Mouse (Mus musculus) testis, postnatal 10 days (tissue): Measurements from ENCODE around the gene H2al1f.
"Not testable (repeated sequence)": the region's sequence is repeated elsewhere in the genome, so short reads cannot be mapped to it uniquely, and the experiment has no call there.

Experiments
- DNase-seq: peaks from one replicate; pipeline ENCODE4 v3.0.0; 2021; ENCODE audit warnings: low spot score

H2al1f gene

GRCm38 (mm10) chrX:11314858-11315257 is at the start of gene H2al1f:
Gene H2al1f (plus strand): TSS chrX:11315158.
- DNase-seq: not testable (repeated sequence)

GRCm38 (mm10) chrX:11267791-11268190 is 47.2 kb upstream of the H2al1f start:
- no peak for DNase-seq

- no peak for DNase-seq
Measured at GRCm38 (mm10) chrX:11269074-11269473, 45.9 kb upstream of the H2al1f start.

GRCm38 (mm10) chrX:11273190-11273589 is 41.8 kb upstream of the H2al1f start:
- DNase-seq: no peak

- no peak for DNase-seq
Measured at GRCm38 (mm10) chrX:11277083-11277482, 37.9 kb upstream of the H2al1f start.

- no peak for DNase-seq
Measured at GRCm38 (mm10) chrX:11280741-11281140, 34.2 kb upstream of the H2al1f start.

- DNase-seq: no peak
Measured at GRCm38 (mm10) chrX:11288306-11288882, 26.6 kb upstream of the H2al1f start.

- no peak for DNase-seq
Measured at GRCm38 (mm10) chrX:11289244-11289643, 25.7 kb upstream of the H2al1f start.

- DNase-seq: not testable (repeated sequence)
Measured at GRCm38 (mm10) chrX:11298957-11299356, 16.0 kb upstream of the H2al1f start, which contains the start of gene H2al1a. Gene H2al1a (plus strand): TSS chrX:11299257.

GRCm38 (mm10) chrX:11302132-11302531 is 12.8 kb upstream of the H2al1f start, which contains the start of gene H2al1b:
Gene H2al1b (plus strand): TSS chrX:11302432.
- DNase-seq: not testable (repeated sequence)

- not testable (repeated sequence) for DNase-seq
Measured at GRCm38 (mm10) chrX:11305355-11305754, 9.6 kb upstream of the H2al1f start, which contains the start of gene H2al1c. Gene H2al1c (plus strand): TSS chrX:11305655.

GRCm38 (mm10) chrX:11308524-11308923 is 6.4 kb upstream of the H2al1f start, which contains the start of gene H2al1d:
Gene H2al1d (plus strand): TSS chrX:11308824.
- DNase-seq: not testable (repeated sequence)

GRCm38 (mm10) chrX:11311634-11312033 is 3.3 kb upstream of the H2al1f start, which contains the start of gene H2al1e:
Gene H2al1e (plus strand): TSS chrX:11311934.
- DNase-seq: not testable (repeated sequence)

GRCm38 (mm10) chrX:11317956-11318355 is 3.0 kb downstream of the H2al1f start, which contains the start of gene H2al1g:
Gene H2al1g (plus strand): TSS chrX:11318256.
- not testable (repeated sequence) for DNase-seq

GRCm38 (mm10) chrX:11321192-11321591 is 6.2 kb downstream of the H2al1f start, which contains the start of gene H2al1h:
Gene H2al1h (plus strand): TSS chrX:11321492.
- DNase-seq: not testable (repeated sequence)

GRCm38 (mm10) chrX:11324359-11324758 is 9.4 kb downstream of the H2al1f start, which contains the start of gene H2al1i:
Gene H2al1i (plus strand): TSS chrX:11324659.
- not testable (repeated sequence) for DNase-seq

- not testable (repeated sequence) for DNase-seq
Measured at GRCm38 (mm10) chrX:11327522-11327921, 12.6 kb downstream of the H2al1f start, which contains the start of gene H2al1j. Gene H2al1j (plus strand): TSS chrX:11327822.

- DNase-seq: no peak
Measured at GRCm38 (mm10) chrX:11345762-11346161, 30.8 kb downstream of the H2al1f start.

GRCm38 (mm10) chrX:11346756-11347155 is 31.8 kb downstream of the H2al1f start:
- DNase-seq: no peak

- no peak for DNase-seq
Measured at GRCm38 (mm10) chrX:11360823-11361222, 45.9 kb downstream of the H2al1f start.

GRCm38 (mm10) chrX:11361261-11361660 is 46.3 kb downstream of the H2al1f start:
- DNase-seq: no peak

- no peak for DNase-seq
Measured at GRCm38 (mm10) chrX:11363890-11364289, 48.9 kb downstream of the H2al1f start.
